Mouse (Mus musculus) stomach, postnatal 0 days (tissue): ENCODE measurements at regions not wholly inside any gene's neighbourhood (a gene's known extent, or its start where the extent isn't known, plus 50 kb on each side); places are given as distances from the start of the nearest gene placed in this dataset.

Source experiments
- CTCF ChIP-seq: IDR thresholded peaks from 2 replicates; pipeline ENCODE4 v1.5.1; 2016; ENCODE audit warnings: antibody characterized with exemption, low read depth, mild to moderate bottlenecking, moderate library complexity
- EP300 ChIP-seq: optimal IDR thresholded peaks from 2 replicates; pipeline ENCODE3; 2016; ENCODE audit warnings: antibody characterized with exemption

- TF ChIP-seq CTCF (no peak), EP300 (no peak)
Observed at GRCm38 (mm10) chr12:15993866-15994265, 177.1 kb upstream of the Trib2 start.
